Mouse (Mus musculus) Muller cell, postnatal 12 days (primary cell): ENCODE measurements around the gene Selplg.
"Not testable (repeated sequence)": the region's sequence is repeated elsewhere in the genome, so short reads cannot be mapped to it uniquely, and the experiment has no call there.

ENCODE experiments used
- DNase-seq: peaks from one replicate; pipeline ENCODE4 v3.0.0-alpha.2; 2015; ENCODE audit errors: inconsistent ontology term

The Selplg gene

DNA sequence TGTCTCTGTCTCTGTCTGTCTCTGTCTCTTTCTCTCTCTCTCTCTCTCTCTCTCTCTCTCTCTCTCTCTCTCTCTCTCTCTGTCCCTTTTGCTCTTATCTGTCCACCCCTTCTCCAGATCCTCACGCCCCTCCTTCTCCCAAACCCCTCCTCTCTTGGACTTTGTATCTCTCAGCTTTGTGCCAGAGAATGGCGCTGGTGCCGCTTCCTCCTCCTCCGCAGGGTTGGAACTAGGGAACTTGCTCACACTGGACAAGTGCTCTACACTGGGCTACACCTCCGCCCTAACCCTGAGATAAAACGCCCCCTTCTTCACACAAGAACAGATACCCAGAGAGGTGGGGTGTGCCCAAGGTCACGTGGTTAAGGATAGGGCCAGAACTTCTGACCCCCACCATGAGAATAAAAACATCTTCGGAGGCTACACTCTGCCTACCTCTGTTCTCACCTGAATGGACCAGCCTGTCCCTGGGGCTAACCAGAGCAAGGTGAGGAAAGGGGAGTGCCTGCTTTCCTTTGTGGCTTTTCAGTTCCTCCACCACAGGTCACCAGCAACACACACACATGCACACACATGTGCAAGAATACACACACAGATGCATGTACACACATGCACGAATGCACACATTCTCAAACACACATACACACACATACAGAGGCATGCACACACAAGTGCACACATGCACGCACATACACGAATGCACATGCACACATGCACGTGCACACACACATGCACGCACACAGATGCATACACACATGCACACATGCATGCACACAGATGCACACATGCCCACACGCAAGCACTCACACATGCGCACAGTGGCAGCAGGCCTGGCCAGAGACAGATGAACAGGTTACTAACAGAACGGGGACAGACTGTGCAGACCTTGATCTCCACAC lies 41.0 kb downstream of the Selplg start:
- no peak for DNase-seq

DNA sequence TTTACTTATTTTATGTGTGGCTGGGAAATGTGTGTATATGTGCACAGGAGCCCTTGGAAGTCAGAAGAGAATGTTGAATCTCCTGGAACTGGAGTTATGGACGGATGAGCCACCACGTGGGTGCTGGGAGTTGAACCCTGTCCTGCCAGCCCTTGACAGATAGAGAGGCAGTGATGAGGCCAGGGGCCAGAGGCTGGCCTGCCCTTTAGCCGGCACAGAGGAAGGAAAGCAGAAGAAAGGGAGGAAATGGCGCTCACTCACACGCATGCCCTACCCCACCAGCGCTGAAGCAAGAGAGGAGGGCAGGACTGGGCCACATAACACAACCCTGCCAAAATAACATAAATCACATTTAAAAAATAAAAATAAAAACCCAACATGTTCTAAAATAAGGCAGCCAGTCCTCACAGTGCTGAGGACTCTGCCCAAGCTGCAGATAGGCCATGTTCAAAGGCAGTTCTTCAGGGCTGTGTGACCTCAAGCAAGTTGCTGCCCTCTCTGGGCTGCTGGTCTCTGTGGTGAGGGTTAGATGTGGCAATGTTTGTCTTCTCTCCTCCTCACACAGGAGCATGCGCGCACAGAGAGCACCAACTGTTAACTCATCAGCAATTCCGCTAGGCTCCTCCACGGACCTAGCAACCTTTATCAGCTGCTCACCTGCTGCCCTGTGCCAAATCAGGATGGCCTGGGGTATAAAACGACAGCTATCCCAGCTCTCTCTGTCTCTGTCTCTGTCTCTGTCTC lies 41.8 kb downstream of the Selplg start:
- no peak for DNase-seq

DNA sequence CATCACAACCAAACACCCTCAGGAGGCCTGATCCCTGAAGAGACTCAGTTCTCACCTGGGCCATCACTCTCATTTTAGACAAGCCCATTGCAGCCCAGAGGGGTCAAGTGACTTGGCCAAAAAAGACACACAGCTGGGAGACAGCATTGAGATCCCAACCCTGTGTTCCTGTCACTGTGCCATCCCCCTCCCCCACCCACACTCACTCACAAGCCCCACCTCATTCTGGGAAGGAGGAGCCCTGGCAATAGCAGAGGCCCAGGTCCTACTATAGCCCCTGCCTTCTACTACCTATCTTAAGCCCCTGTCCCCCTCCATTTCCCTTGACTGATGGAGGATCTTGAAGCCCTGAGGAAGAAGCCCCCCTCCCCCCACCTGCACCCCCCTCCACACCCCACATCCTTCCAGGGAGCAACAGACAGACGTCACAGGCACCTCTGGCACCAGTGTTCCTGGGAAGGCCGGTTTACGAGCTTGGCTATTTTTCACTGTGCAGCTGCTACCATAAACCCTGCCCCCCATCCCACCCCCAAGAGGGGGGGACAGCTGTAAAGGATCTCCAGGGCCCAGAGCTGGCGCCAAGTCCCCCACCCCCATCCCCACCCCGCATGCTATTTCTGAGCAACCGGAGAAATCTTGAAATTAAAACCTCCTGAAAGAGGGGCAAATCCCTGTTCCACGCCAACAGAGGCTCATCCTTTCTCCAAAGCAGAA lies 43.2 kb downstream of the Selplg start:
- DNase-seq, result no peak

- no peak for DNase-seq
Measured at GRCm38 (mm10) chr5:113788645-113789044, 43.8 kb downstream of the Selplg start.

- no peak for DNase-seq
Measured at GRCm38 (mm10) chr5:113786985-113787384, 45.5 kb downstream of the Selplg start.

DNA sequence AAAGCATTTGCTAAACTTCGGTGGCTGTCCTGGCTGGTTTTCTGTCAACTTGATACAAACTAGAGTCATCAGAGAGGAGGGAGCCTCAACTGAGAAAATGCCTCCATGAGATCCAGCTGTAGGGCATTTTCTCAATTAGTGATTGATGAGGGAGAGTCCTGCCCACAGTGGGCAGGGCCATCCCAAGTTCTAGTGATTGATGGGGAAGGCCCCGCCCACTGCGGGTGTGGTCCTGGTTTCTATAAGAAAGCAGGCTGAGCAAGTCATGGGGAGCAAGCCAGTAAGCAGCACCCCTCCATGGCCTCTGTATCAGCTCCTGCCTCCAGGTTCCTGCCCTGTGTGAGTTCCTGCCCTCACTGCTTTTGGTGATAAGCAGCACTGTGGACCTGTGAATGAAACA lies 48.3 kb downstream of the Selplg start:
- not testable (repeated sequence) for DNase-seq

DNA sequence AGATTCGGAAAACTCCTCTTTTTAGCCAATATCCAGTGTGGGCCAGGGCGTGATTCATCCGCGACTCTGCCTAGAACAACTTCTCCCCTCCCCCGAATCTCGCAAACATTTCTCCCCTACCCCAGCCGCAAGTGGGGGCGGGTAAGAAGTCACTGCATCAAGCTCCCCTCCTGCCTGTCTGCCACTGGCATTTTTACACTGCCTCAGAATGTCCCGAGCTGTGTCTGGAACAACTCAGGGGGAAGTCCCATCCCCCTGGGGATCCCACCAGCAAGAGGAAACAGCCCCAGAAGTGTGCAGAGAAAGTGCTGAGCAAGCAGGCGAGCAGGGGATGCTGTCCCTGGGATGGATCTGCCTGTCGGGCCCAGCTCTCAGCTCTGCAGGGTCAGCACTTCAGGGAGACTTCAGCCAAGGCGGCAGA lies 48.9 kb downstream of the Selplg start:
- DNase-seq, result peak; percentile 52

DNA sequence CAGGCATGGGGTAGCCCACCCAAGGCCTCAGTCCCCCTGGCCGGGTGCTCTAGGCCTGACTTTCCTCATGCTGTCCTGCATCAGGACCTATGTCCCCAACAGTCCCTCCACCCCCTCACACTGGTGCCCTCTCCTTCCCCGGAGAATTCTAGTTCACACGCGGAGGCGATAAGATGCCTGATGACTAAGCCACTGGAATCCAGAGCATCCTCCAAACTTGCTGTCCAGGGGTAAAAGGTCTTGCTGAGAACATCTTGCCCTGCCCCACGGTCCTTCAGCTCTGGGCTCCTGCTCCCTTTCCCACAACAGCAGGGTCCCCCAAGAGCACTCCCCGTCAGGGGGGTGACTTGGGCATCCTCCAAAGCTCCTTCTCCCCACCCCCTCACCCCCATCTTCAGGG lies 49.8 kb downstream of the Selplg start:
- peak; percentile 34 for DNase-seq

- no peak for DNase-seq
Measured at GRCm38 (mm10) chr5:113781875-113782274, 50.6 kb downstream of the Selplg start.

- no peak for DNase-seq
Measured at GRCm38 (mm10) chr5:113781254-113781653, 51.2 kb downstream of the Selplg start.

DNA sequence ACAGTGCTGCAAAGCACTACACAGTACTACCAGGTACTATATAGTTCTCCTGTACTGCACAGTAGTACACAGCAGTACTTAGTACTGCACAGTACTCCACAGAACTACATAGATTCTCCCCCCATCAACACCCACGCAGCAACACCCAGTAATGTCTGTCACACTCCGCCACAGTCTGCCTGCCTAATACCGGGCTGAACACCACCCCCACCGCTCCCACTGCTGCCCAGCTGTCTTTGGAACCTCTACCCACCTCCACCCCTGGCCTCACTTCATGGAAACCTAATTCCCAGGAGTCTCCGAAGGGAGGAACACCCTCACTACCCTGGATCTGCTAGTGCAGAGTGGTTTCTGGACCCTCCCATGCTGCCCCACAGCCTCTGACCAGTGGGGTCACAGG lies 51.7 kb downstream of the Selplg start:
- no peak for DNase-seq

- no peak for DNase-seq
Measured at GRCm38 (mm10) chr5:113780082-113780752, 52.2 kb downstream of the Selplg start.

- DNase-seq, result no peak
Measured at GRCm38 (mm10) chr5:113779569-113779968, 52.9 kb downstream of the Selplg start.

DNA sequence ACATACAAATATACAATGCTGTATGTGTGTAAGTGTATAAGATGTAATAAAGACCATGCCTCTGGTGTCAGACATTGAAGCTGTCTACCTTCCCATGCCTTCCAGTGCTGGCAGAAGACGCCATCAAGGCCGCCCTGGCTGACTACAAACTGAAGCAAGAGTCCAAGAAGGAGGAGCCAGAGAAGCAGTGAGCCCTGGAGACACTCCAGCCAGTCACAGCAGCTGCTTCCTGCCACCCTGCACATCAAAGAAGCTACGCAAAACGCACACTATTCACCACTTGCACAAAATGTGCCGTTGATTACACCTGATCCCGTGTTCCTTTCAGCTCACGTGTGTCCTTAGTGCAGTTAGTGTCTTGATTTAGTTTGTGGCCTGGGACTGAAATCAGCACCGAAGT lies 54.7 kb downstream of the Selplg start:
- DNase-seq, result not testable (repeated sequence)

DNA sequence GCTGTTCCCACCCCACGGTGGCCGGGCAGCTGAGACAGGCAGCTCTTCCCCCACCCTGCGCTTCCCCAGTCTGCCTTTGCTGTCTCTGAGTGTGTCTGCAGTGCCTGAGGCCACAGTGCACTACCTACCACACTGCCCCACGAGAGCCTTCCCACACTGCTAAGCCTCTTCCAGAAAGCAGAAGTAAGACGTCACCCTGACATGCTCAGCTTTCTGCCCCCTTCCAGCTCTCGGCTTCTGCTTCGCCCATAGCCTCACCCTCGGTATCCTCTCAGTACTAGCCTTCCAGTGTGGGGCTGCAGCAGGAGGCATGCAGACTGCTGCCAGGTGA lies 55.6 kb downstream of the Selplg start:
- no peak for DNase-seq

- DNase-seq, result no peak
Measured at GRCm38 (mm10) chr5:113776128-113776895, 56.1 kb downstream of the Selplg start.

GRCm38 (mm10) chr5:113775585-113775984 lies 56.9 kb downstream of the Selplg start:
- DNase-seq, result no peak

DNA sequence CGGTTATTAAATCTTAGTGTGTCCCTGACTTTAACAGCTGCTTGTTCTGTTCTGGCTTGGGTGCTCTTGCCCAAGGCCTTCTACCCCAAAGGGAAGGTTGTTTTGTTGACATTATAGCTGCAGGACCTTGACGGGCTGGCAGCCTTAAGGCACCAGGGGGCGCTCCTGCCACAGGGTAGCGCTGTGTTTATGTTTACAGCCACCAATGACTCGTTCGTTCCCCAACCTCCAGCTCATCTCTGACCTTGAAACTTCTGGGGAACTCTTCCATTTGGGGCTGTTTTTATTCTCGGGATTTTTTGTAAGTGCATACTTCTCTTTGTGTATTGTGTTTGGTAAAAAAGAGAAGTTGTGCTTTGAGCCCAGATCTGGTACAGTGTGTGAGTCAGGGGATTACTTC lies 58.8 kb downstream of the Selplg start:
- peak; percentile 83 for DNase-seq

GRCm38 (mm10) chr5:113772905-113773519 lies 59.4 kb downstream of the Selplg start:
- DNase-seq, result peak; percentile 21

DNA sequence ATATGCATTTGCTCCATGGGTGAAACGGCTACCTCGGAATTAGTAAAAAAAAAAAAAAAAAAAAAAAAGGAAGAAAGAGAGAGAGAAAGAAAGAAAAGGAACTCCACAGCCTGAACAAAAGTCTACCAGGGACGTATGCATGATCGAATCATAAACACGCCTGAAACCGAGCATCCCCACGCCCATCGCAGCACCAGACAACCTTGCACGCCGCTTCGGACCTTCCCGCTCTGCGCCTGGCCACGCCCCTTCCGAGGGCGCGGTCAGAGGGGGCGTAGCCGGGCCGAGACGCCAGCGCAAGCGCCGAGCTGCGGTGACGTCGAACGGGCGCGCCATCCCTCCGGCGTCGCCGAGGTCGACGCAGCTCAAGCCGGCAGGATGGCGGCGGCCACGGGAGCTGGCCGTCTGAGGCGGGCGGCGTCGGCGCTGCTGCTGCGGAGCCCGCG lies 60.0 kb downstream of the Selplg start, which contains the start of the genes Sart3 and Iscu:
Gene Sart3 (minus strand): TSS at position 61 of the 446 bp plus-strand sequence.
Gene Iscu (plus strand): TSS at position 299 of the 446 bp plus-strand sequence.
- DNase-seq, result peak; percentile 96
